Mouse (Mus musculus): ENCODE results near the gene Eif1.
"Not testable (repeated sequence)": the region's sequence is repeated elsewhere in the genome, so short reads cannot be mapped to it uniquely, and the experiment has no call there.

Gene Eif1

GRCm38 (mm10) chr11:100319492-100320171 lies at the start of gene Eif1:
Eif1 (plus strand) TSS chr11:100319885.
- peak; percentile 100 for DNase-seq (ENCODE audit: low read depth, low spot score)

GRCm38 (mm10) chr11:100271878-100272277 lies 47.8 kb upstream of the Eif1 start:
- DNase-seq (ENCODE audit: low read depth, low spot score): no peak

GRCm38 (mm10) chr11:100274719-100275118 lies 45.0 kb upstream of the Eif1 start:
- no peak for DNase-seq (ENCODE audit: low read depth, low spot score)

- DNase-seq (ENCODE audit: low read depth, low spot score): no peak
Measured at GRCm38 (mm10) chr11:100275466-100275865, 44.2 kb upstream of the Eif1 start.

- DNase-seq (ENCODE audit: low read depth, low spot score): no peak
Measured at GRCm38 (mm10) chr11:100277726-100278480, 41.8 kb upstream of the Eif1 start.

GRCm38 (mm10) chr11:100278759-100279158 lies 40.9 kb upstream of the Eif1 start:
- DNase-seq (ENCODE audit: low read depth, low spot score): no peak

GRCm38 (mm10) chr11:100281596-100282544 lies 37.8 kb upstream of the Eif1 start:
- peak; percentile 96 for DNase-seq (ENCODE audit: low read depth, low spot score)

GRCm38 (mm10) chr11:100282549-100282948 lies 37.1 kb upstream of the Eif1 start:
- peak; percentile 87 for DNase-seq (ENCODE audit: low read depth, low spot score)

- DNase-seq (ENCODE audit: low read depth, low spot score): no peak
Measured at GRCm38 (mm10) chr11:100284988-100285387, 34.7 kb upstream of the Eif1 start.

GRCm38 (mm10) chr11:100287024-100287423 lies 32.7 kb upstream of the Eif1 start:
- DNase-seq (ENCODE audit: low read depth, low spot score): peak; percentile 84

- peak; percentile 62 for DNase-seq (ENCODE audit: low read depth, low spot score)
Measured at GRCm38 (mm10) chr11:100288942-100289341, 30.7 kb upstream of the Eif1 start.

- DNase-seq (ENCODE audit: low read depth, low spot score): peak; percentile 73
Measured at GRCm38 (mm10) chr11:100290235-100290634, 29.4 kb upstream of the Eif1 start.

- no peak for DNase-seq (ENCODE audit: low read depth, low spot score)
Measured at GRCm38 (mm10) chr11:100292884-100293283, 26.8 kb upstream of the Eif1 start.

- peak; percentile 92 for DNase-seq (ENCODE audit: low read depth, low spot score)
Measured at GRCm38 (mm10) chr11:100295308-100295707, 24.4 kb upstream of the Eif1 start.

- peak; percentile 39 for DNase-seq (ENCODE audit: low read depth, low spot score)
Measured at GRCm38 (mm10) chr11:100297801-100298200, 21.9 kb upstream of the Eif1 start.

GRCm38 (mm10) chr11:100298274-100299036 lies 21.2 kb upstream of the Eif1 start:
- peak; percentile 91 for DNase-seq (ENCODE audit: low read depth, low spot score)

GRCm38 (mm10) chr11:100300293-100300692 lies 19.4 kb upstream of the Eif1 start:
- peak; percentile 84 for DNase-seq (ENCODE audit: low read depth, low spot score)

GRCm38 (mm10) chr11:100301292-100301691 lies 18.4 kb upstream of the Eif1 start:
- no peak for DNase-seq (ENCODE audit: low read depth, low spot score)

- DNase-seq (ENCODE audit: low read depth, low spot score): no peak
Measured at GRCm38 (mm10) chr11:100307900-100308299, 11.8 kb upstream of the Eif1 start.

- DNase-seq (ENCODE audit: low read depth, low spot score): not testable (repeated sequence)
Measured at GRCm38 (mm10) chr11:100308672-100309071, 11.0 kb upstream of the Eif1 start.

- no peak for DNase-seq (ENCODE audit: low read depth, low spot score)
Measured at GRCm38 (mm10) chr11:100311656-100312055, 8.0 kb upstream of the Eif1 start.
